Mouse (Mus musculus) gastrocnemius, postnatal 36 days (tissue): ENCODE data around the gene Spib. TPM values are rescaled to one million over a fixed set of nuclear protein-coding genes. Genes with fewer than 3 reads are reported as not detected.

ENCODE experiments used
- DNase-seq, 2 experiments: peaks; one replicate each; pipeline ENCODE4 v3.0.0; 2022
- intact Hi-C: fragments of 180-260 bp; cut with DNase I; formaldehyde crosslinking; loops from one replicate; pipeline ENCODE4 v1.15.1; 2025
- microRNA-seq, 2 experiments: library from miRNA; unstranded; fragments of <30 nt; microRNA quantifications; one replicate each; pipeline ENCODE4 v1.2.0; 2021
- total RNA-seq, 2 experiments: library from RNA; stranded (reverse); gene quantifications; 2 replicates each; pipeline ENCODE4 v1.2.3; 2021

Spib gene
- total RNA-seq, 2 experiments from 2014 or later, result not detected

- peak in 1 of 2 experiments; percentile 13 for DNase-seq
- intact Hi-C loops, result no loop called here
These were observed 39.6 kb downstream of the Spib start for GRCm38 (mm10) chr7:44492166-44492826.

DNA sequence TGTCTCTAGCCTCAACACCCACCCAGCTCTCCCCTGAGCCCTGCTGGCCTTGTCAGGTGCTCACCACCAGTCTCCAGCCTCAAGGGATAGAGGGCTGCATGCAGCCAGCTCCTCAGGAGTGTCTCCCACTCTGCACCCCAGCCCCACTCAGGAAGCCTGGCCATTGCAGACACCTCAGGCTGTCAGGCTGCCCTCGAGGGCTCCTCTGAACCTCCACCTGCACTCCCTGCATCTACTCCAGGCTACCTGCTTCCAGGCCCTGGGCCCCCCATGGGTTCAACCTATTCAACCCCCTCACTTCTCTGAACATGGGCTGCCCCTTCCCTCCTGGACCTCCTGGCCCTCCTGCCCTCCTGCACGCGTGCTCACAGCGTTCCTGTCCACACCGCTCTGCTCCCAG lies 40.5 kb downstream of the Spib start:
- peak in 1 of 2 experiments; percentile 10 for DNase-seq
- intact Hi-C loops, result no loop called here

DNA sequence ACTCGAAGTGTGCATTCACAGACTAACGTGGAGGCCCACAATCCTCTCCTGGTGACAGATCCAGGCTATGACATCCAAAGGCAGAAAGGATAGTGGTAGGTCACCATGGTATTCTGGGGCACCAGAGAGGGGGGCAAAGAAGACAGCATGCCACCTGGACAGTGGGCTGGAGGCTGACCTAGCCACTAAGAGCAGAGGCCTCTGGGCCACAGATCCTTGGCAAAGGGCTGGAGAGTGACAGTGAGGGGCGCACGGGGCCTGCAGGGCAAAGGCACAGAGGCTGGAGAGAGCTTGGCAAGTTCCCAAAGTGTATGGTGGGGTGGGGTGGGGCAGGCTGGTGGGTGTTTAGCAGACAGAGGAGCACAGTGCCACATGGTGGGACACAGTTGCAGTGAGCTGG lies 41.6 kb downstream of the Spib start:
- peak in 1 of 2 experiments; percentile 11 for DNase-seq
- intact Hi-C loops, result no loop called here

DNA sequence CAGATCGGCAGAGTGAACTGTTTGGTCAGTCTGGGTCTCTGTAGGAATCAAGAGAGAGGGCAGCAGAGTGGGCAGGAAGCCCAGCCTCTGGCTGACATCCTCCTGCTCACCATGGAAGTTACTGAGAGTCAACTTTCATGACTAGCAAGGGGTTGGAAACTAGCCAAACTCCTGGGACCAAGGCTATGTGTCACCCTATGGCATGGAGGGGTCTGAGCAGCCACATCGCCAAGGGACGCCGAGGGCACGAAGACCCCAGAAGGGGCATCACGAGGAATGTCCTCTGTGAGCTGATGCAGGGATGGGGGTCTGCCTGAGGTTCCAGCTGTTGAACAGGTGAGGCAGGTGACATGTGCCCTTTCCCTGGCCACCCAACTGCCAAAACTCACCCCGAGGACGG lies 43.3 kb downstream of the Spib start:
- DNase-seq, result peak in 1 of 2 experiments; percentile 10
- intact Hi-C loops, result loop anchor here (5.0 kb wide), 2 partner anchors 86 to 226 kb away; partner anchors contain the start of gene Gm15517

DNA sequence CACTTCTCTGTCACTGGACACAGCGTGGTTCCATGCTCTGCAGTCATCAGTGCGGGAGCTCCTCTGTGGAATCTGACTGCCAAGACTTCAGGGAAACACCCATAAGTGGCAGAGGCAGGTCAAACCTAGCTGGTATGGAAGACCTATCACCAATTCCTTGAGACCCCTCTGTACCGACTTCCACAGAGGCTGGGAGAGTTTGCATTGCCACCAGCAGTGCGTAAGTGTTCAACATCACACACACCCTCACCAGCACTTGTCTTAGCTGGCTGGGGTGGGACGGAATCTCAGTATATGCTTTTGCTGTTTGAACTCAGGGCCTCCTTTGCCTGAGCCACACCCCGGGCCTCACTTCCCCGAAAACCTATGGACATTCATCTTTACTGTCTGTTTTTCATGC lies 43.9 kb downstream of the Spib start:
- intact Hi-C loops, result loop anchor here (5.0 kb wide), 2 partner anchors 86 to 226 kb away; partner anchors contain the start of gene Gm15517
- peak in 1 of 2 experiments; percentile 7 for DNase-seq

- intact Hi-C loops, result loop anchor here (5.0 kb wide), 2 partner anchors 85 to 225 kb away; partner anchors contain the start of gene Gm15517
- DNase-seq, result peak in 1 of 2 experiments; percentile 13
These were observed 44.8 kb downstream of the Spib start for GRCm38 (mm10) chr7:44486927-44487575.

GRCm38 (mm10) chr7:44485572-44486195 lies 46.2 kb downstream of the Spib start:
- intact Hi-C loops, result loop anchor here (5.0 kb wide), 2 partner anchors 83 to 223 kb away; partner anchors contain the start of gene Gm15517
- DNase-seq, result peak in 1 of 2 experiments; percentile 8

DNA sequence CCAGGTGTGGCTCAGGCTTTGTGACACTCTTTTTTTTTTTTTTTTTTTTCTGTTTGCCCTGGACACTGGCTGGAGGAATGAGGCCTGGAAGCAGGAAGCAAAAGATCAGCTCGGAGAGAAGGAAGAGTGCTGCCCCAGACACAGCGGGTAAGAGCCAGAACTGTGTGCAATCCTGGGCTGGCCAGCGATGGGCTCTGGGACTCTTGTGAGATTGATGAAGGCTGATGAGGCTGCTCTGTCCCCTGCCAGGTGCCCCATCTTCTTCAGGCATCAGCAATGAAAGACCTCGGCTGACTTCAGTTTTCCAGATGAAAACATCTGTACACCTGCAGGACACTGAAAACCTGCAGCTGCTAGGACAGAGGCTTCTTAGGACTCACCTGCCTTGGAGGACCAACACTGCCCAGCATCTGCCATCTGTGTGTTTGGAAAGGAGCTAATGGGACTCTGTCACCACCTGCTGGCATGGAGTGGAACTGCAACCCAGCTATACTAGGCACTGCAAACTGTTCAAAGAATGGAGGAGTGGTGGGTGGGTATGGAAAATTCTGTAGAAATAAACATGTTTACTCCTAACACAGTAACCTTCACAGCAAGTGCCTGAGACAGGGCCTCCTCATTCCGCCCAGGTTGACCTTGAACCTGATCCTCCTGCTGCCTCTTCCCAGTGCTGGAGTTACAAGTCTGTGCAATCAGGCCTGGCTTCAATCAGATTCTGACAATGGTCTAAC lies 46.9 kb downstream of the Spib start:
- intact Hi-C loops, result loop anchor here (5.0 kb wide), 2 partner anchors 83 to 223 kb away; partner anchors contain the start of gene Gm15517
- peak in 1 of 2 experiments; percentile 63 for DNase-seq

DNA sequence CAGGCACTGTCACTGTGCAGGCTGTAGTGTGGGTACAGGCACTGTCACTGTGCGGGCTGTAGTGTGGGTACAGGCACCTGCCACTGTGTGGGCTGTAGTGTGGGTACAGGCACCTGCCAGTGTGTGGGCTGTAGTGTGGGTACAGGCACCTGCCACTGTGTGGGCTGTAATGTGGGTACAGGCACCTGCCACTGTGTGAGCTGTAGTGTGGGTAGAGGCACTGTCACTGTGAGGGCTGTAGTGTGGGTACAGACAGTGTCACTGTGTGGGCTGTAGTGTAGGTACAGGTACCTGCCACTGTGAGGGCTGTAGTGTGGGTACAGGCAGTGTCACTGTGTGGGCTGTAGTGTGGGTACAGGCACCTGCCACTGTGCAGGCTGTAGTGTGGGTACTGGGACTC lies 47.8 kb downstream of the Spib start:
- DNase-seq, result peak in 1 of 2 experiments; percentile 9
- intact Hi-C loops, result no loop called here

- intact Hi-C loops, result no loop called here
- DNase-seq, result no peak
These were observed 48.9 kb downstream of the Spib start for GRCm38 (mm10) chr7:44482836-44483435.

Small RNA genes lying within 50 kb of the gene (microRNA-seq; reads per million reads assigned to microRNA genes)
- gene Mir7053, result 0 reads per million in 2 experiments

Other genes with a start within 250 kb of the Spib start
- 1 to 10 TPM; 1.6 to 2.2 TPM for gene Clec11a, start 225.2 kb downstream of the Spib start, total RNA-seq
- under 1 TPM; 0.27 to 0.28 TPM for gene Shank1, start 221.8 kb downstream of the Spib start, total RNA-seq
- gene Syt3, start 148.0 kb downstream of the Spib start, total RNA-seq, result 1 to 10 TPM; 1.6 to 2.1 TPM
- gene 1700008O03Rik, start 146.3 kb downstream of the Spib start, total RNA-seq, result not detected
- gene Lrrc4b, start 103.1 kb downstream of the Spib start, total RNA-seq, result under 1 TPM in 1 of 2 experiments, not detected in 1; 0.20 TPM
- not detected for gene Aspdh, start 66.7 kb downstream of the Spib start, total RNA-seq
- gene Josd2, start 64.1 kb downstream of the Spib start, total RNA-seq, result 10 to 100 TPM; 48.7 to 49.2 TPM
- 10 to 100 TPM; 42.4 to 43.5 TPM for gene Emc10, start 35.5 kb downstream of the Spib start, total RNA-seq
- 1 to 10 TPM; 3.9 to 4.4 TPM for gene Fam71e1, start 35.5 kb downstream of the Spib start, total RNA-seq
- 1,000 to 10,000 TPM; 4,354 to 5,208 TPM for gene Mybpc2, start 7.4 kb downstream of the Spib start, total RNA-seq
- 1 to 10 TPM; 5.6 to 6.7 TPM for gene Pold1, start 16.8 kb upstream of the Spib start, total RNA-seq
- gene Nr1h2, start 21.9 kb upstream of the Spib start, total RNA-seq, result 10 to 100 TPM; 28.9 to 31.1 TPM
- under 1 TPM; 0.30 to 0.54 TPM for gene Napsa, start 40.3 kb upstream of the Spib start, total RNA-seq
- gene Kcnc3, start 58.6 kb upstream of the Spib start, total RNA-seq, result 1 to 10 TPM; 5.3 to 5.7 TPM
- 10 to 100 TPM; 22.5 to 29.7 TPM for gene Myh14, start 138.8 kb upstream of the Spib start, total RNA-seq
- gene Izumo2, start 176.7 kb upstream of the Spib start, total RNA-seq, result not detected
- 10 to 100 TPM; 16.1 to 18.6 TPM for gene Vrk3, start 216.3 kb upstream of the Spib start, total RNA-seq
- not detected for gene Zfp473, start 219.0 kb upstream of the Spib start, total RNA-seq